Mouse (Mus musculus) limb, embryonic 14.5 days (tissue): ENCODE results near the gene Gpd1l. TPM values are rescaled to one million over a fixed set of nuclear protein-coding genes. Genes with fewer than 3 reads are reported as not detected.

Experiments
- ATAC-seq: fragments of 200-750 bp; cut with Nextera tagmentation; 2 replicates; pipeline ENCODE4 v1.8.0; 2017; ENCODE audit warnings: low read depth, moderate number of reproducible peaks, moderate TSS enrichment; ENCODE audit not compliant: low FRiP score
- DNase-seq: peaks from one replicate; pipeline ENCODE4 v3.0.0-alpha.2; 2015; ENCODE audit warnings: low spot score
- H3K27ac ChIP-seq: fragments of 300-500 bp; sonication (generic); replicated peaks from 2 replicates; pipeline ENCODE4 v1.5.1; 2014; ENCODE audit warnings: low read depth, mild to moderate bottlenecking, low read length, moderate library complexity, mixed read lengths
- H3K27me3 ChIP-seq: fragments of 300-500 bp; sonication (generic); 2 replicates; pipeline ENCODE4 v1.6.1; 2014; ENCODE audit warnings: low read length, mixed read lengths; ENCODE audit not compliant: control insufficient read depth, insufficient read depth
- H3K36me3 ChIP-seq: fragments of 300-500 bp; sonication (generic); 2 replicates; pipeline ENCODE4 v1.6.1; 2014; ENCODE audit warnings: mild to moderate bottlenecking, low read length, moderate library complexity, mixed read lengths; ENCODE audit not compliant: control insufficient read depth, insufficient read depth
- H3K4me1 ChIP-seq: fragments of 300-500 bp; sonication (generic); 2 replicates; pipeline ENCODE4 v1.6.1; 2014; ENCODE audit warnings: antibody characterized with exemption, low read length, mixed read lengths; ENCODE audit not compliant: control insufficient read depth, insufficient read depth
- H3K4me2 ChIP-seq: fragments of 300-500 bp; sonication (generic); replicated peaks from 2 replicates; pipeline ENCODE4 v1.6.1; 2014; ENCODE audit warnings: low read depth, mild to moderate bottlenecking, low read length, moderate library complexity; ENCODE audit not compliant: severe bottlenecking
- H3K4me3 ChIP-seq: fragments of 300-500 bp; sonication (generic); replicated peaks from 2 replicates; pipeline ENCODE4 v1.5.1; 2014; ENCODE audit warnings: low read length
- H3K9ac ChIP-seq: fragments of 300-500 bp; sonication (generic); 2 replicates; pipeline ENCODE4 v1.6.1; 2014; ENCODE audit warnings: mild to moderate bottlenecking, low read depth, low read length, moderate library complexity; ENCODE audit not compliant: severe bottlenecking
- H3K9me3 ChIP-seq: fragments of 300-500 bp; sonication (generic); 2 replicates; pipeline ENCODE4 v1.6.1; 2016; ENCODE audit warnings: low read length; ENCODE audit not compliant: control insufficient read depth
- POLR2A ChIP-seq: fragments of 200-500 bp; IDR thresholded peaks from 2 replicates; pipeline ENCODE4 v1.8.0; 2012; ENCODE audit warnings: inconsistent platforms, mild to moderate bottlenecking, moderate library complexity, borderline replicate concordance; ENCODE audit not compliant: insufficient read depth, insufficient read length; ENCODE audit errors: extremely low read depth
- WGBS: fragments of 180-500 bp; shearing (Covaris S2); extraction: QIAGEN DNeasy Blood & Tissue Kit; methylation state at CpG from one replicate; pipeline ENCODE4 v1.1.7; 2014; 5-methylcytosine and 5-hydroxymethylcytosine counted together
- polyA plus RNA-seq, 2 experiments: library from polyadenylated mRNA; depleted of rRNA in 1 of 2; stranded (reverse) in 1 of 2; unstranded in 1 of 2; fragments of >200 nt; fragmentation: Nextera tagmentation in 1 of 2; extraction: Ambion mirVana in 1 of 2; gene quantifications; 2 replicates each; pipeline versions ENCODE4 v1.2.1 to v1.2.3; 2012 to 2014

Gpd1l gene
- polyA plus RNA-seq, 2 experiments: 6.4 to 11.1 TPM

- peak; percentile 73 for DNase-seq
- no peak overlapping the region for H3K9ac ChIP-seq
- H3K9me3 ChIP-seq: no peaks in the 10 kb centered on the region
- WGBS: 38% methylated on average over 5 of the region's 5 CpGs
- no peaks in the 10 kb centered on the region for H3K36me3 ChIP-seq
- no peak for TF ChIP-seq POLR2A
- no peak overlapping the region for H3K4me2 ChIP-seq
- 0 out of 2 replicates have a peak, but pooled peaks have one; percentile 55 for ATAC-seq
- H3K27ac ChIP-seq: no peak overlapping the region
- no peaks in the 10 kb centered on the region for H3K27me3 ChIP-seq
- no peak overlapping the region for H3K4me3 ChIP-seq
- no peaks in the 10 kb centered on the region for H3K4me1 ChIP-seq
These were observed 23.2 kb upstream of the Gpd1l start for GRCm38 (mm10) chr9:114956945-114957344.

GRCm38 (mm10) chr9:114955340-114955739 lies 21.6 kb upstream of the Gpd1l start:
- ATAC-seq (no peak), DNase-seq (no peak)
- WGBS: 92% methylated on average over 11 of the region's 11 CpGs
- no peak for TF ChIP-seq POLR2A
- H3K27ac ChIP-seq: no peak overlapping the region
- H3K9ac ChIP-seq: no peak overlapping the region
- no peaks in the 10 kb centered on the region for H3K9me3 ChIP-seq
- no peaks in the 10 kb centered on the region for H3K27me3 ChIP-seq
- H3K4me2 ChIP-seq: no peak overlapping the region
- no peak overlapping the region for H3K4me3 ChIP-seq
- no peaks in the 10 kb centered on the region for H3K36me3 ChIP-seq
- H3K4me1 ChIP-seq: no peaks in the 10 kb centered on the region

- Histone ChIP-seq H3K36me3 (no peaks in the 10 kb centered on the region), H3K4me1 (no peaks in the 10 kb centered on the region), H3K4me3 (no peak overlapping the region), H3K9me3 (no peaks in the 10 kb centered on the region), H3K9ac (no peak overlapping the region), H3K4me2 (no peak overlapping the region), H3K27ac (no peak overlapping the region), H3K27me3 (no peaks in the 10 kb centered on the region)
- DNase-seq: no peak
- no peak for ATAC-seq
- no peak for TF ChIP-seq POLR2A
- 39% methylated on average over 1 of the region's 1 CpGs for WGBS
These were observed 19.1 kb upstream of the Gpd1l start for GRCm38 (mm10) chr9:114952866-114953265.

GRCm38 (mm10) chr9:114948395-114948794 lies 14.6 kb upstream of the Gpd1l start:
- 44% methylated on average over 5 of the region's 5 CpGs for WGBS
- Histone ChIP-seq H3K9me3 (no peaks in the 10 kb centered on the region), H3K9ac (no peak overlapping the region), H3K27me3 (no peaks in the 10 kb centered on the region), H3K36me3 (no peaks in the 10 kb centered on the region), H3K4me1 (no peaks in the 10 kb centered on the region), H3K4me2 (no peak overlapping the region), H3K4me3 (no peak overlapping the region), H3K27ac (no peak overlapping the region)
- no peak for ATAC-seq
- peak; percentile 48 for DNase-seq
- no peak for TF ChIP-seq POLR2A

- Histone ChIP-seq H3K4me2 (no peak overlapping the region), H3K4me3 (no peak overlapping the region), H3K9ac (no peak overlapping the region), H3K9me3 (no peaks in the 10 kb centered on the region), H3K36me3 (no peaks in the 10 kb centered on the region), H3K4me1 (no peaks in the 10 kb centered on the region), H3K27ac (no peak overlapping the region), H3K27me3 (no peaks in the 10 kb centered on the region)
- no peak for TF ChIP-seq POLR2A
- DNase-seq (no peak), ATAC-seq (no peak)
- 83% methylated on average over 6 of the region's 6 CpGs for WGBS
These were observed 11.8 kb upstream of the Gpd1l start for GRCm38 (mm10) chr9:114945576-114945975.

DNA sequence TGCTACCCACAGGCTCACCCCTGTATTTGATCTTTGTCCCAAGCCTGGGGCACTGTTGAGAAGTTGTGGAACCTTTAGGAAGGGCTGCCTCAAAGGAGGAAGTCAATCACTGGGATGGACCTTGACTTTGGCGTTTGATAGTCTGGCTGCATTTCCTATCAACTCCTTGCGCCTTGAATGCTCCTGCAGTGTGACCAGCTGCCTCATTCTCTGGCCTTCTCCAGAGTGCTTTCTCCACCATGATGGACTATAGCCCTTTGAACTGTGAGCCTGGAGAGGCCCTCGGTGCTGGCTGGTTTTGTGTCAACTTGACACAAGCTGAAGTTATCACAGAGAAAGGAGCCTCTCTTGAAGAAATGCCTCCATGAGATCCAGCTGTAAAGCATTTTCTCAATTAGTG lies 10.9 kb upstream of the Gpd1l start:
- TF ChIP-seq POLR2A: no peak
- Histone ChIP-seq H3K4me1 (no peaks in the 10 kb centered on the region), H3K9me3 (no peaks in the 10 kb centered on the region), H3K4me3 (no peak overlapping the region), H3K9ac (no peak overlapping the region), H3K27ac (no peak overlapping the region), H3K36me3 (no peaks in the 10 kb centered on the region), H3K27me3 (no peaks in the 10 kb centered on the region), H3K4me2 (no peak overlapping the region)
- DNase-seq: no peak
- 87% methylated on average over 3 of the region's 3 CpGs for WGBS
- no peak for ATAC-seq
